Mouse (Mus musculus) bone marrow, adult 2 months (tissue): Measurements from ENCODE around the gene Ppef1.

Experiments used
- CTCF ChIP-seq: fragments of 200-500 bp; IDR thresholded peaks from 2 replicates; pipeline ENCODE4 v1.5.1; 2011; ENCODE audit warnings: low read length, control low read depth; ENCODE audit not compliant: control insufficient read depth, insufficient read depth
- POLR2A ChIP-seq: fragments of 200-500 bp; IDR thresholded peaks from 2 replicates; pipeline ENCODE4 v1.6.1; 2011; ENCODE audit warnings: low read depth, mild to moderate bottlenecking, control low read depth, low read length, borderline replicate concordance; ENCODE audit not compliant: control insufficient read depth

DNA sequence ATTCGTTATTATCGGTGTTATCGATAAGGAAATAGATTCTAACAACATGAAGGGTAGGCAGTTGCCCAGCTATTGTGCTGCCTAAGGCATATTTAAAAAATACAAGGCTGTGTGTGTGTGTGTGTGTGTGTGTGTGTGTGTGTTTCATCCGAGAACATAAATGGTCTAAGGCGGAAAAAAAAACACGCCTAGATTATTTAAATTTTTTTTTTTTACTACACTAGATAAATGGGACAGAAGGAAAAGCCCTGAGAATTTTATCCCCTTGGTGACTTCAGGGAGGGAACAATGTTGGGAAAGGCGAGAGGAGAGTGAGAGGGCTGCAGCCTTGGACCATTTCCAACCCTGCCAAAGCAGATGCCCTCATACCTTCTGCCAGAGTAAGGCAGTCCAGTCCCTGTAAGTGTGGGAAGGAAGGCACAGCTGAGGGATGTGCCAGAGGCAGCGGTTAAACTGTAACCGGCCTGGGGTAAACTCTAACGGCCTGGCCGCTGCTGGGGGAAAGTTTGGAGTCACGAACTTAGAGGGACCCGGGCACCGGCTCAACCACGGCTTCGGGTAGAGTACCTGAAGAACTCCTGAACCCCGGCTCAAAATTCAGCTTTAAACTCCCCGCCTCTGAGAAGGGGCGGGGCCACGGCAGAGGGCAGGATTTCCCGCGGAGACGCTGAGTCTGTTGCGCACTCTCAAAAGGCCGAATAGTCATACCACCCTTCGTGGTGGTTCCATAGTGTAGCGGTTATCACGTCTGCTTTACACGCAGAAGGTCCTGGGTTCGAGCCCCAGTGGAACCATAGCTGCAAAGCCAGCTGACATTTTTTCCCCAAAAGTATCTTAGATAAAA, 30.0 kb upstream of the Ppef1 start:
- TF ChIP-seq CTCF: no peak
- no peak for TF ChIP-seq POLR2A
